Mouse (Mus musculus) cerebellum, adult 2 months (tissue): ENCODE measurements around the gene Ism1.

ENCODE experiments used
- CTCF ChIP-seq: fragments of 200-500 bp; IDR thresholded peaks from 2 replicates; pipeline ENCODE4 v1.5.1; 2011; ENCODE audit warnings: low read depth, mild to moderate bottlenecking, control low read depth, low read length, moderate library complexity, borderline replicate concordance; ENCODE audit not compliant: insufficient read depth
- POLR2A ChIP-seq: fragments of 200-500 bp; IDR thresholded peaks from 2 replicates; pipeline ENCODE4 v1.6.1; 2011; ENCODE audit warnings: low read length, control low read depth, borderline replicate concordance; ENCODE audit not compliant: insufficient read depth

- no peak for TF ChIP-seq CTCF
- no peak for TF ChIP-seq POLR2A
Measured at GRCm38 (mm10) chr2:139682540-139682939, 4.6 kb downstream of the Ism1 start.
